ENCODE assay signal across 9 mouse cellular contexts in genomic region chr12:71217866-71218522, GRCm38 (mm10).
DNase-seq lines count a peak whose midpoint lies in the region; ATAC-seq and TF ChIP-seq lines count a peak whose summit lies in the region.
"Had no signal": no experiment of that assay in that cellular context is flagged by ENCODE, and none has a peak within 500 bp of the region (broad histone marks: within the 10 kb centered on the region; RNA-seq: fewer than 3 reads in every experiment).

No protein-coding gene starts in this region.

- H3K4me2 ChIP-seq in intestine, embryonic 15.5 days (replicated peaks) = no peak overlapping the region
- H3K4me2 ChIP-seq in stomach, embryonic 16.5 days (ENCODE audit: low read depth, low read length) = no peak overlapping the region

- H3K9me3 ChIP-seq in embryonic facial prominence, embryonic 10.5 days = no peaks in the 10 kb centered on the region
- H3K9me3 ChIP-seq in intestine, embryonic 15.5 days = no peaks in the 10 kb centered on the region
- no peaks in the 10 kb centered on the region for H3K9me3 ChIP-seq in stomach, embryonic 16.5 days (replicated peaks; ENCODE audit: control insufficient read depth, low read length)

- H3K27me3 ChIP-seq in embryonic facial prominence, embryonic 10.5 days (replicated peaks; ENCODE audit: low read depth, poor library complexity, severe bottlenecking) = no peaks in the 10 kb centered on the region
- no peaks in the 10 kb centered on the region for H3K27me3 ChIP-seq in intestine, embryonic 15.5 days (replicated peaks)
- H3K27me3 ChIP-seq in stomach, embryonic 16.5 days (ENCODE audit: control insufficient read depth, insufficient read depth, low read length) = no peaks in the 10 kb centered on the region

- ATAC-seq in intestine, embryonic 15.5 days = peak; percentile 49; the same call in 1 of the 2 replicates
- peak; percentile 56; the same call in 1 of the 2 replicates for ATAC-seq in stomach, embryonic 16.5 days (ENCODE audit: insufficient read depth, low FRiP score)

- no peak overlapping the region for H3K9ac ChIP-seq in intestine, embryonic 15.5 days
- 0 out of 2 replicates have a peak overlapping the region, but pooled peaks have one; percentile 5 for H3K9ac ChIP-seq in stomach, embryonic 16.5 days (ENCODE audit: low read length)

- no peak for TF ChIP-seq CTCF in layer of hippocampus, adult 2 months (conservative IDR thresholded peaks at IDR 0.05)

- 81% methylated on average over 6 of the region's 6 CpGs for WGBS in embryonic facial prominence, embryonic 10.5 days
- WGBS in intestine, embryonic 15.5 days = 61% methylated on average over 6 of the region's 6 CpGs
- WGBS in stomach, embryonic 16.5 days = 67% methylated on average over 6 of the region's 6 CpGs

- H3K4me1 ChIP-seq in embryonic facial prominence, embryonic 10.5 days = no peaks in the 10 kb centered on the region
- no peaks in the 10 kb centered on the region for H3K4me1 ChIP-seq in intestine, embryonic 15.5 days (replicated peaks)
- H3K4me1 ChIP-seq in stomach, embryonic 16.5 days (ENCODE audit: control insufficient read depth, insufficient read depth, low read length) = no peaks in the 10 kb centered on the region

- no peak overlapping the region for H3K27ac ChIP-seq in layer of hippocampus, adult 2 months
- peak overlapping the region; percentile 51; the same call in 1 of the 2 replicates for H3K27ac ChIP-seq in embryonic facial prominence, embryonic 10.5 days (replicated peaks)
- H3K27ac ChIP-seq in intestine, embryonic 15.5 days = no peak overlapping the region
- H3K27ac ChIP-seq in stomach, embryonic 16.5 days (ENCODE audit: low read length) = no peak overlapping the region

- peaks cover 77% of the 10 kb centered on the region for H3K36me3 ChIP-seq in embryonic facial prominence, embryonic 10.5 days (replicated peaks)
- H3K36me3 ChIP-seq in intestine, embryonic 15.5 days = peaks cover 4% of the 10 kb centered on the region; the same call in 1 of the 2 replicates
- peaks cover 11% of the 10 kb centered on the region for H3K36me3 ChIP-seq in stomach, embryonic 16.5 days (ENCODE audit: control insufficient read depth, insufficient read depth, low read length)

- peak; percentile 24 for DNase-seq in layer of hippocampus, adult 9-11 months
- no peak for DNase-seq in layer of hippocampus, adult 2 months (ENCODE audit: low spot score in 2 of 2)
- peak; percentile 26 to 45 for DNase-seq in adrenal gland, adult 18-20 months (ENCODE audit: low spot score in 2 of 2)
- no peak for DNase-seq in embryonic facial prominence, embryonic 10.5 days (ENCODE audit: low spot score)
- no peak for DNase-seq in spleen, postnatal 10 days (ENCODE audit: low spot score in 2 of 2)
- DNase-seq in thymus, postnatal 4 days = no peak

- H3K4me3 ChIP-seq in layer of hippocampus, adult 2 months = no peak overlapping the region
- H3K4me3 ChIP-seq in embryonic facial prominence, embryonic 10.5 days = no peak overlapping the region
- no peak overlapping the region for H3K4me3 ChIP-seq in intestine, embryonic 15.5 days (replicated peaks)
- H3K4me3 ChIP-seq in stomach, embryonic 16.5 days (replicated peaks; ENCODE audit: low read length) = no peak overlapping the region
- H3K4me3 ChIP-seq: erythroblast, embryonic 14.5 days had no signal

Comparison
In these comparisons a context has a peak if more than half of its experiments do, and no peak if none do; other contexts are left out.
1. DNase-seq: peak in layer of hippocampus, adult 9-11 months (single experiment) and adrenal gland, adult 18-20 months (2 of 2); none in layer of hippocampus, adult 2 months (0 of 2), embryonic facial prominence, embryonic 10.5 days (single experiment), spleen, postnatal 10 days (0 of 2) and thymus, postnatal 4 days (single experiment).